Mouse (Mus musculus) layer of hippocampus, adult 9-10 months (tissue): ENCODE data around the gene Igsf6.
"Not testable (repeated sequence)": the region's sequence is repeated elsewhere in the genome, so short reads cannot be mapped to it uniquely, and the experiment has no call there.

Experiments
- DNase-seq: peaks from one replicate; pipeline ENCODE4 v3.0.0; 2022; ENCODE audit warnings: low spot score

The Igsf6 gene

GRCm38 (mm10) chr7:121053071-121053470, 21.3 kb downstream of the Igsf6 start:
- no peak for DNase-seq

DNA sequence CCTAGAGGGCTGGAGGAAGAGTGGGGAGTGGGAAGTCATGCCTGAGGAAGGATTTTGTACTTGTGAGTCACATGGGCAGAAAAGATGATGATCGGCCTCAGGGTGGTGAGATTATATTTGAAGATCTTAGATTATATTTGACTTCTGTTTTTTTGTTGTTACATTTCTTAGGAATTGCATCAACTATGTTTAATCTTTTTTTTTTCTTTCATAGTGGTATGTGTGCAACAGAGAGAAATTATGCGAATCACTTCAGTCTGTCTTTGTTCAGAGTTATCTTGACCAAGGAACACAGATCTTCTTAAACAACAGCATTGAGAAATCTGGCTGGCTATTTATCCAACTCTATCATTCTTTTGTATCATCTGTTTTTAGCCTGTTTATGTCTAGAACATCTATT, 26.7 kb downstream of the Igsf6 start:
- no peak for DNase-seq

- DNase-seq, result no peak
These were observed 28.5 kb downstream of the Igsf6 start for GRCm38 (mm10) chr7:121045671-121046453.

GRCm38 (mm10) chr7:121044251-121044650, 30.1 kb downstream of the Igsf6 start:
- no peak for DNase-seq

DNA sequence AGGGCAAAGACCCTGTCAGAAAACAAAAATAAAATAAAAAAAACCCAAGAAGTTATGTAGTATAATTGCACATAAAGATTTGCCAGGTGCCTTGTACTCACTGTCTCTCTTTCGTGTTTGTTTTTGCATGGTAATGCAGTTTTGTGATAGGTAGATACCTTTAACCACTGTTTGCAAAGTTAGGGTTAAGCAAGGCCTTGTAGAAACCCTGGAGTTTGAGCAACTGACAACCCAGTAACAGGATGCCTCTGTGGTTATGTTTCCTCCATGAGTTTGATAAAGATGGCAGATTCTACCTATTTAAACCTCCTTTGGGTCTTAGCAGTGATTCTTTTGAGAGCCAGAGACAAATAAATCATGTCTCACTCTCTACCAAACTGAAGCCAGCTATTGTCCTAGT, 30.9 kb downstream of the Igsf6 start:
- no peak for DNase-seq

GRCm38 (mm10) chr7:121043004-121043403, 31.4 kb downstream of the Igsf6 start:
- no peak for DNase-seq

DNA sequence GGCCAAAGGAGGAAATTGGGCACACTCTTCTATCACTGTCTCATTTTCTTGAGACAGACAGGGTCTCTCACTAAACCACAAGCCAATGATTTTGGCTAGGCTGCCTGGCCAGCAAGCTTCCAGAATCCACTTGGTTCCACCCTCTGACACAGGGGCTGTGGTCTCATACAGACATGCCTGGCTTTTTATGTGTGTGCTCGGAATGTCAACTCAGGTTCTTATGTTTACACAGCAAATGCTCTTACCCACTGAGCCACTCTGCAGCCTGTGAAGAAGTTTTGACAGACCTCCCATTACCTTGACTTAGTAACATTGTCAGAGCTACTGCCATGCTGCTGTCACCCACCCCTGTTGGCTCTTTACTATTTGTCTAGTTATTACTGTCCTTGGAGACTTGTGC, 32.4 kb downstream of the Igsf6 start:
- no peak for DNase-seq

GRCm38 (mm10) chr7:121040595-121040994, 33.8 kb downstream of the Igsf6 start:
- DNase-seq, result no peak

- no peak for DNase-seq
These were observed 39.1 kb downstream of the Igsf6 start for GRCm38 (mm10) chr7:121035161-121035721.

GRCm38 (mm10) chr7:121034701-121035141, 39.7 kb downstream of the Igsf6 start:
- DNase-seq, result no peak

- peak; percentile 82 for DNase-seq
These were observed 40.3 kb downstream of the Igsf6 start, which contains the start of gene Mettl9 for GRCm38 (mm10) chr7:121033856-121034652. TSS of gene Mettl9 (plus strand) at chr7:121034445.

DNA sequence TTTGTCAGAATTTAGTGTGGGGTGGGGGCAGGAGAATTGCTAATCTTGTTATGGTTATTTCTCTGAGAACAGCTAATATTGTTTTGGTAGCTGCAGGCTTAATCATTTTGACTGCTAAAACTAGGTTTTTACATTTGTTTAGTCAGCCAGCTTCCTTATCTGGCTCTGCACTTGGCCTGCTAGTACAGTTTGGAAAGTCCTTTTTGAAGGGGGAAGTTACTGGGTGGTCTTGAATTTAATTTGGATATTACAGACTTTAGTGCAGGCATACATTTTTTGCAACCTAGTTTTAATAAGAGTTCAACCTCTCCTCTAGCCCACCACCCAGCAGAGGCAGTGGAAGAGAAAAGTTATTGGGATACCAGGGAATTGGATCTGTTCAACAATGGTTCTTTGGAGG, 44.4 kb downstream of the Igsf6 start:
- DNase-seq, result not testable (repeated sequence)

DNA sequence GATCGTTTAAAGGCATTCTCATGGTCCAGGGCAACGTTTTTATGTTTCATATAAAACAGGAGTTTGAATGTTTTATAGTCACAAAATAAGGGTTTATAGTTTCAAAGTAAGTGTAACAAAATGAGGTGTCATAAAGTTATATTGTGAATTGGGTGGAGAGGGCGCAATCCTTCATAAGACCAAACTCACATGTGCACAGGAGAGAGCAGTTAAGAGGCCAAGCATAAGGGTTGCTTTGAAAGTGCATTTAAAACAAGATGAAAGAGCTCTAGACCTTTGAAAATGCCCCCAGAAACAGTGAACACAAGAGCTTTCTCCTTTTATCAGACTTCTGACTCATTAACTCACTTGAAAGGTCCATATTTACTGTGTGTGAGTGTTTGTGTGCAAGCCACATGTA, 48.1 kb downstream of the Igsf6 start:
- no peak for DNase-seq

DNA sequence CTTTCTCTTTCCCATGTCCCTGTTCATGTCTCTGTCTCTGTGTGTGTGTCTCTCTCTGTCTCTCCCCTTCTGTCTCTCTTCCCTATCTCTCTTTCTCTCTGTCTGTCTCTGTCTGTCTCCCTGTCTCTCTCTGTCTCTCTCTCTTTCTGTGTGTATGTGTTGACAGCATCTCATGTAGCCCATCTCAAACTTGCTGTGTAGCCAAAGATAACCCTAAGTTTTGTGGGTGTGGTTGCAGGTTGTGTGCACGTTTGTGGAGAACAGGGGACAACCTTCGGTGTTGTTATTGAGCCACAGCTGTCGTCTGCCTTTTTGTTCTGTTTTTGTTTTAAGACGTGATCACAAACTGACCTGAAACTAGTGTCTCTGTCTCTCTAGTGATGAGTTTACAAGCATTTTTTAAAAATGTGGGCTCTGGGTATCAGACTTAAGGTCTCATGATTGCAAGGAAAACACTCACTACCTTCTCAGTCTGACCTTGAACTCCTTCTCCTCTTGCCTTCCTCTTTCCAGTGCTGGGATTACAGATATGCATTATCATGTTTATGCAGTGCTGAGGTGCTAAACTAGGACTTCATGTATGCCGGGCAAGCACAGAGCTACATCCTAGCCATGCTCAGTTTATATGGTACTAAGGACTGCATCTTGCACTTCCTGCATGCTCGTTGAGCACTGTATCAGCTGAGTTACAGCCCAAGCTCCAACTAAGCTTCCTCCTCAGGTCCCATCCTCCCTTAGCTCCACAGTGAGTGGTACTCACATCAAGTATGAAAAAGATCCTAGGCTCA, 49.0 kb downstream of the Igsf6 start:
- DNase-seq, result no peak

DNA sequence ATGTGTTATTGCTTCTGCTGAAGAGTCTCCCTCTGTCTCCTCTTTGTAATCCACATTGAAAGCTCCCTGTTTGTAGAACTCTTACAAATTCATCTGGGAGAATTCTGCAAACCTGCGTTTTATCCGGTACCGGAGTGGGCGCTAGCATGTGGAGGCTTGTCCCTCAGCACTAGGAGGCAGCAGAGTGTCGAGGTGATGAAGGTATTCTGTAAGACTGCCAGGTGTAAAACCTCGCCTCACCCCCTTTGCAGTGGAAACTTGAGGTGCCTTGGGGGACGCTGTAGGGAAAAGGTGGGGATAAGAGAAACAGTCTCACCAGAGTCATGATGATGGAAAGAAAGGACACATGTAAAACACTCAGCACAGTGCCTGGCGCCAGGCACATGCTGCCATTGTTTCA, 54.1 kb downstream of the Igsf6 start:
- DNase-seq, result no peak

DNA sequence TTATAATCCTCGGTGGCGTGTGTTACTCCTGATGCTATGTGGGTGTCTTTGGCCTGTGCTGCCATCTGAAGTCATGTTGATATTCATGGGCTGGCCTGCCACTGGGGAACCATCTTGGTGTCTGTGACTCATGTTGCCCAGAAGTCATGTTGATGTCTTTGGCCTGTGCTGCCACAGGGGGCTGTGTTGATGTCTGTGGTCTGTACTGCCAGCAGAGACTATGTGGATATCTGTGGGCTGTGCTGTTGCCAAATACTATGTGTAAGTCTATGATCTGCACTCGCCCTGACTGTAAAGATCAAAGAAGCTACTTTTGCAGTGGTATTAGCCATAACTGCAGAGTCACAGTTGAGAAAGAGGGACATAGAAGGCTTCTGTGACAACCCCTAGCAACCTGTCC, 55.6 kb downstream of the Igsf6 start:
- DNase-seq, result no peak

- no peak for DNase-seq
These were observed 59.9 kb downstream of the Igsf6 start for GRCm38 (mm10) chr7:121014486-121014885.
